Mouse (Mus musculus): ENCODE measurements around the gene Spint4.

Spint4 gene

DNA sequence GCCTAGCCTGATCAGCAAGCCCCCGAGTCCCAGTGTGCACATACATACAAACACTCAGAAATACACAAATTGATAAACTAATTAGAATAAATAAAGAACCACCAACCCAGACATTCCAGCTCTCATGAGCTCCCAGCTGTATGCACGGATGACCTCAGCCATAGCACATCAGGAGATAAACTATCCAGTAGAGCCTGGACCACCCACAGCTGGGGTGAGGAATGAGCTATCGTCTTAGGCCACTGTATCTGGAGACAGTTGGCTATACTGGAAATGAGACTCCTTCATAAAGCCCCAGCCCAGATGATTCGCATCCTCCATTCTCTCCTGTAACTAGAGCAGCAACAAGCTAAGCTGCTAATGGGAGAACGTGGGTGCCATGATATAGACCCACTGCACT is 36.5 kb downstream of the Spint4 start:
- no peak for DNase-seq

DNA sequence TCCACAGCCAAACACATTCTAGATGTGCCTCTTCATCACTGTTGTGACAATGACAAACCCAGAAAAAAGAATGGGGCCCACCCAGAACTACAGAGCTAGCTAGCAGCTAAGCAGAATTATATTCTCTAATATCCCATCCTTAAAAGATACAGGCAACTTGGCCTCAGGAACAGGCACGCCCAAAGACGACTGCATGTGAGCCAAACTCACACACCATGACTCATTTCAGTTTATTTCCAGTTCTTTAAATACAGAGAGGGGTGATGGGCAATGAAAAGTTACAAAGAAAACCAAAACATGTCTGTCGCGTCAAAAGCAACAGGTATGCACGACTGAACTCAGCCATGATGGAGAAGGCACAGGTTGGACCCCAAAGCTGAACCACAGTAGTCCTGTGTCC is 37.1 kb downstream of the Spint4 start:
- DNase-seq: no peak

DNA sequence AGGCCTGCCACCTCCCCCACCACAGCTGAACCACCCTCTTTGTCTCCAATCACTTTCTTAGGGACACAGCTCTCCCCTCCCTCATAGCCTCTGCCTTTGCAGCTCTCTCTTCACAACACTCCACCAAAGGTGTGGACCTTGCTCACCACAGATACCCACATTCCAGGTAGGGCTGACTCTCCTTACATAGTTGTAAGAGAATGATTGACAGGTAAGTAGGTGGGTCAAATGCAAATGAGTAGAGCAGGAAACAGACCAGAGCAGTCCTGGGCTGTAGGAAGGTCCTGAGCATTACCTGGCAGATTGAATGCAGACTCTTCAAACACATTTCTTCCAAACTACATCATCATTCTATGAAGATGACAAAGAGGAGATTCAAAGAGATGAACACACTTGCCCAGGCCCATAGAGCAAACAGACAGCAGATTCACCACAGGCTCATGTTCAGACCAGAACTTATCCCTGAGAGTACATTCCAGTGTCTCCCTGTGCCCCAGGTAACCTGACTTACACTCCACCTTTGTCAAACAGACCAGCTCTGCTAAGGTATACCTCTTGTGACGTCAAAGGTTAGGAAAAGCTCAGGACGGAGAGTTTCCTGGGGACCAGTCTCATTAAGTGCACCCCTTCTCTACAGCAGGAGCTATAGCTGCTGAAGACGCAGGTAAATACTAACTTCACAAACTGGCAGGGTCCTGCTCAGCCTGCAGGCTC is 39.2 kb downstream of the Spint4 start:
- no peak for DNase-seq

DNA sequence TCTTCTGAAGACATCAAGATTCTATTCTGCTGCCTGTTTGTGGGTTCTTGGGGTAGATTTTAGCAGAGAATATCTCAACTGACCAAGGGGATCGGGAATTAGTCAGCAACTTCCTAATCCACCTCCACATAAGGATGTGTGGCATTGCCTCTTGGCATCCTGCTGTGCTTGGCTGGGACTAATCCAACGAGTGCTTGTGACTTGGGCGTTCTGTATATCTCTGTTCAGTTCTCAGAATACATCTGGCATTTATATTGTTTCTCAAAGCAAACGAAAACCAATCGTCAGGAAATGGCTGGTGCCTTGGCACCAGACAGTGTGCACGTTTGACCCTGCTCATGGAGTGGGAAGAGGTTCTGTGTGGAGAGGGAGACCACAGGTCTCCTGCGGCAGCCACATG is 41.6 kb downstream of the Spint4 start:
- no peak for DNase-seq

DNA sequence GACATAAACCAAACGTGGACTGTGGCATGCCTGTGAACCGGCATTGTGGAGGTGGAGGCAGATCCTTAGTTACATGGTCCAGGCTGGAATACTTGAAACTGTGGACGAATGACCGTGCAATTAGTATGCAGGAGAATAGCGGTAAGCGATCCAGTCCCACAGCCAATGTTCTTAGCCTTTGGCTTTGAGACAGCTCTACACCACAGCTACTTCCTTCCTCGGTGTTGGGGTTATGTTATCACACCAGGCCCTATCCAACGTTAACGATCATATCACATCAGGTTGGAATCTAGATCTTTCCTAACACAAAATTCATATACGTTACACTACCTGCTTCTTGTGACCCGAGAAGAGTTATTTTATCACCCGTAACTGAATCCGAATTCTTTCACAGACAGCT is 46.7 kb downstream of the Spint4 start:
- DNase-seq: no peak

DNA sequence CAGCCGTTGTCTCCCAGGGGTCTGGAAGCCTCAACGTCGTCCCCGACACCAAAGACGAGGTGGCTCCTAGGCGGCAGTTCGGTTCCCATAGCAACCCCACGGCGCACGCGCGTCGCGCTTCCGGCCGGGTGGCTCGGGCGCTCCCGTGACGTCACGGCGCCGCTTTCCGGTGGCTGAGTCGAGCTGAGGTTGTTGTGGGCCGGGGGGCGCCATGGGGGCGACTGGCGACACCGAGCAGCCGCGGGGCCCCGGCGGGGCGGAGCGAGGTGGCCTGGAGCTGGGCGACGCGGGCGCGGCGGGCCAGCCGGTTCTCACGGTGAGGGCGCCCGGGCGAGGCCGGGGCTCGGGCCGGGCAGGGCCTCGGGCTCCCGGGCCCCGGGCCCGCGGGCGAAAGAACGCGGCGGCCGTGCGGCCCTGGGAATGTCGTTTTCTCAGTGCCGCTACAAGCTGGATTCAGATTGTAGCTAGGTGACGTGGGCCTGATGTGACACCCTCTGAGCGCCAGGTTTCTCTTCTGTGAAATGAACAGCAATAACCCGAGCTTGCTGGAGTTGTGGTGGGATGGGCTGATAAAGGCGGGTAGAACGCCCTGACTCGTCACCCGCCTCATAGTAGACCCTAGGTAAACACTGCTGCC is 47.7 kb downstream of the Spint4 start, which contains the start of the genes Wfdc3 and Dnttip1:
Gene Wfdc3, minus strand, starts transcription at position 89 of the 637 bp plus-strand sequence.
Gene Dnttip1, plus strand, starts transcription at position 141 of the 637 bp plus-strand sequence.
- peak; percentile 97 for DNase-seq

DNA sequence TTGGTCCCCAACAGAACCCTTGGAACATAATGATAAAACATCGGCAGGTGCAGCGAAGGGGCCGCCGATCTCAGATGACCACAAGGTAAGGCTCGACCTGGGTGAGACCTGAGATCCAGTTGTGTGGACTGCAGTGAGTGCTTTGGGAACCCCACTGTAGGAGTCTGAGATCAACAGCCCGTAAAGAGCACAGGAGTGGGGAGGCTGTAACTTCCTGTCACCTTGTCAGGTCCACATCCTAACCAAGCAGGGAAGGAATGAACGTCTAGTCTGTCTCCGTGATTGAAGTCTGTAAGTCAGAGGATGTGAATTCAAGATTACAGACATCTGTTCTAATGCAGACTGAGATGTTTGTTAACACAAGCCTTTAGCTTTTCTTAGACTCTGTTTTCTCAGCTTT is 48.4 kb downstream of the Spint4 start:
- DNase-seq: no peak

DNA sequence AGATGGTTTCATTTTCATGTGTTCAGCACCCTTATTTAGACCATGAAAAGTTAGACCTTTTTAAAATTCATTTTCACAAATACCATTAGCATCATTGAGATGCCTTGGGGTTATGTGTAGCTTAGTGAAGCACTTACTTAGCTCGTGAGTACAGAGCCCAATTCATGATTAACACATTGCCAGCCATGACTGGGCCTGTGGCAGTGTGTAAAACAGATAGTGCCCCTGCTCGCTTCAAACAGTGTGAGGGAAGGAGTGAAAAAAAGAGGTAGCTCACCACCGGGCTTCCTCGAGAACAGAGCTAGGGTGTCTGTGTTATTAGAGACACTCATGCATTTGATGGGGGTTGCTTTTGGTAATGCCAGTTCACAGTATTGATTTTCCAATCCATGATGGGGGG is 49.9 kb downstream of the Spint4 start:
- no peak for DNase-seq

DNA sequence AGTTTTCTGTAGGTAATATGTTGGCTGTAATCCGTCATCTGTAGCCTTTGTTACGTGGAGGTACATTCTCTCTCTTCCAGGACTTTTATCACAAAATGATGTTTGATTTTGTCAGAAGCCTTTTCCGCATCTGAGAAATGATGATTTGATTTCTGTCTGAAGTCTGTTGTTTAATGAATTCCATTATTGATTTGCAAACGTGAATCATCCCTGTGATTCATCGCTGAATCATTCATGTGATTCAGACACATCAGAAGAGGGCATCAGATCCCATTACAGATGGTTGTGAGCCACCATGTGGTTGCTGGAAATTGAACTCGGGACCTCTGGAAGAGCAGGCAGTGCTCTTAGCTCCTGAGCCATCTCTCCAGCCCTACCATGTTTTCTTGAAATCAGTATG is 50.7 kb downstream of the Spint4 start:
- DNase-seq: no peak

Data from right cerebral cortex, postnatal 14 days (tissue).